Mouse (Mus musculus): ENCODE results near the gene Cops8.

Cops8 gene

DNA sequence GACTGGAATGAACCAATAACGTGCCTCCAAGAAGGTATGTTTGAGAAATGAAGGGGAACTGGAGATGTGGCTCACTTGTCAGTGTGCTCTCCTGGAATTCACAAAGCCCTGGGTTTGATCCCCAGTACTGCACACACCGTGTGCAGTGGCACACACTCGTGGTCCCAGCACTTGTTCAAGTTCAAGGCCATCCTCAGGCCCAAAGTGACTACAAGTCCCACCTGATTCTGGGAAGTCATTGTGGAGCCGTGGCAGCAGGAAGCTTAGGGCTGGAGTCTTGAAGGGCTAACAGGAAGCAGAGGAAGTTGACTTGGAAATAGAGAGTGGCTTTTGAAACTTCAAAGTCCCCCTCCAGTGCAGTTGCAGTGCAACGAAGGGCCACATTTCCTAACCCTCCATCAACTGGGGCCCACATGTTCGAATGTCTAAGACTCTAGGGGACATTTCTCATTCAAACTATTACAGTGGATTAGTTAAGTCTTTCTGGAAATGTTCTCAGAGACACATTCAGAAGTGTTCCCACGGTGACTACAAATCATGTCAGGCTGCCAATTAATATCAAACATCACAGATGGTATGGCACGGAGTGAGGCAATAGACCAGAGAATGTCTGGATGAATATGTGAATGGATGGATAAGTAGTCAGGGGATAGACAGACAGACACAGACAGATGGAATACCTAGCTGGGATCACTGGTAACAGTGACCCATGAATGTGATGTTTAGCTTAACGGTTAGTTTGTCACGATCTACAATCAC is 54.7 kb downstream of the Cops8 start:
- H3K4me3 ChIP-seq (replicated peaks; ENCODE audit: low read length), result no peak overlapping the region

DNA sequence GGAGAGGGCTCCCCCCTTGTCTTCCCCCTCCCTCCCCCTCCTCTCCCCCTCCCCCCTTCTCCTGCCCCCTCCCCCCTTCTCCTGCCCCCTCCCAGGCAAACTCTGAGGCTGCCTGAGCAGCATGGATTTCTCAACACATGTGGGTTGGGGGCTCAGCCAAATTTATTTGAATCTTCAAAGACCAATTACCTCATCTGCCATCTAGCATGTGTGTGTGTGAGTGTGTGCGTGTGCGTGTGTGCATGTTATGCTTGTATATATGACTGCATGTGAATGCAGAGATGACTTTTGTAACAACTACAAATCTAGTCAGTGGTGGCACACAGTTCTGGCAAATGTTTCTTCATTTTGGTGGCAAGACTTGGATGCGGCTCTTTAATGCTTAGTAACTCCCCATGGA is 55.8 kb downstream of the Cops8 start:
- H3K27me3 ChIP-seq (ENCODE audit: insufficient read depth, low read length), result peaks cover 5% of the 10 kb centered on the region
- H3K4me1 ChIP-seq (replicated peaks; ENCODE audit: low read depth, low read length), result no peaks in the 10 kb centered on the region
- TF ChIP-seq POU5F1 (IDR thresholded peaks at IDR 0.05; ENCODE audit: borderline replicate concordance, low read length) (no peak), CTCF (conservative IDR thresholded peaks at IDR 0.05; ENCODE audit: low read length) (no peak), NANOG (IDR thresholded peaks at IDR 0.05; ENCODE audit: borderline replicate concordance, low read length) (no peak)
- peaks cover 15% of the 10 kb centered on the region; the same call in 1 of the 2 replicates for H3K9me3 ChIP-seq (ENCODE audit: low read length)
- no peak overlapping the region for H3K4me3 ChIP-seq (replicated peaks; ENCODE audit: low read length)
- no peaks in the 10 kb centered on the region for H3K36me3 ChIP-seq (ENCODE audit: insufficient read depth, low read length)

More for the DNA sequence above, 54.7 kb downstream of the Cops8 start:
- peaks cover 5% of the 10 kb centered on the region for H3K27me3 ChIP-seq (ENCODE audit: insufficient read depth, low read length)
- TF ChIP-seq POU5F1 (IDR thresholded peaks at IDR 0.05; ENCODE audit: borderline replicate concordance, low read length) (no peak), CTCF (conservative IDR thresholded peaks at IDR 0.05; ENCODE audit: low read length) (no peak), NANOG (IDR thresholded peaks at IDR 0.05; ENCODE audit: borderline replicate concordance, low read length) (no peak)
- no peaks in the 10 kb centered on the region for H3K4me1 ChIP-seq (replicated peaks; ENCODE audit: low read depth, low read length)
- peaks cover 13% of the 10 kb centered on the region; the same call in 1 of the 2 replicates for H3K9me3 ChIP-seq (ENCODE audit: low read length)
- H3K36me3 ChIP-seq (ENCODE audit: insufficient read depth, low read length), result no peaks in the 10 kb centered on the region

DNA sequence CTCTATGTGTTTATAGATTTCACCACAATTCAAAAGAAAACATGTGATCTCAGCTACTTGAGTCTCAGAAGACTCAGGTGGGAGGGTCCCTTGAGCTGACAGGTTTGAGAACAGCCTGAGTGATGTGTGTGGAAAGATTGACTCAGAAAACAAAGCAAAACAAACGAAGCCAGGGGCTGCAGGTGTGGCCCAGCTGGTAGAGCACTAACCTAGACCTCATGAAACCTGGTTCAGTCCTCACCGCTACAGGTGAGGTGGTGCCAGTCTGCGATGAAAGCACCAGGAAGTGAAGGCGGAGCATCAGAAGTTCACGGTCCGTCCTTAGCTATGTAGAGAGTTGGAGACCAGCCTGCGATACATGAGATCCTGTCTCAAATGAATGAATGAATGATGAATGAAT is 57.4 kb downstream of the Cops8 start:
- H3K36me3 ChIP-seq (ENCODE audit: insufficient read depth, low read length), result no peaks in the 10 kb centered on the region
- H3K4me1 ChIP-seq (replicated peaks; ENCODE audit: low read depth, low read length), result no peaks in the 10 kb centered on the region
- TF ChIP-seq POU5F1 (IDR thresholded peaks at IDR 0.05; ENCODE audit: borderline replicate concordance, low read length) (no peak), CTCF (conservative IDR thresholded peaks at IDR 0.05; ENCODE audit: low read length) (no peak), NANOG (IDR thresholded peaks at IDR 0.05; ENCODE audit: borderline replicate concordance, low read length) (no peak)
- peaks cover 15% of the 10 kb centered on the region; the same call in 1 of the 2 replicates for H3K9me3 ChIP-seq (ENCODE audit: low read length)
- H3K4me3 ChIP-seq (replicated peaks; ENCODE audit: low read length), result no peak overlapping the region
- peaks cover 3% of the 10 kb centered on the region for H3K27me3 ChIP-seq (ENCODE audit: insufficient read depth, low read length)

DNA sequence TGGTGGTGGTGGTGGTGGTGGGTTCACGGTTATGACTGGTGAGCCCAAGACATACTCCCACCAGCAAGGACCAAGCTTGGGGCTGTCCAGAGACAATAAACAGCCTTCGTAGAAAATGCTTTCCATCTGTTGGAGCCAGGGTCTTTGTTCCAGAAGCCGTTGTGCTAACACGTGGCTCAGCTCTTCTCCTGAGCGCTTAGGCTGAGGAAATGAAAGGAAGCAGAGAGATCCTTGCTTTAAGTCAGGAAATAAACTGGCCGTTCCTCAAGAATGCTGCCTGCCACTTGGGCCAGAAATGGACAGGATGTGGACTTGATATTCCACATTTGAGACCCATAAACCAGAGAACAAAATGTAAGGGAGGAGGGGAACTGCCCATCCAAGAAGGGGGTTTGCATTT is 59.7 kb downstream of the Cops8 start:
- TF ChIP-seq CTCF (conservative IDR thresholded peaks at IDR 0.05; ENCODE audit: low read length) (no peak), NANOG (IDR thresholded peaks at IDR 0.05; ENCODE audit: borderline replicate concordance, low read length) (no peak), POU5F1 (IDR thresholded peaks at IDR 0.05; ENCODE audit: borderline replicate concordance, low read length) (no peak)
- no peaks in the 10 kb centered on the region for H3K36me3 ChIP-seq (ENCODE audit: insufficient read depth, low read length)
- H3K27me3 ChIP-seq (ENCODE audit: insufficient read depth, low read length), result peaks cover 3% of the 10 kb centered on the region; the same call in 1 of the 2 replicates
- H3K4me1 ChIP-seq (replicated peaks; ENCODE audit: low read depth, low read length), result no peaks in the 10 kb centered on the region
- peaks cover 12% of the 10 kb centered on the region; the same call in 1 of the 2 replicates for H3K9me3 ChIP-seq (ENCODE audit: low read length)
- no peak overlapping the region for H3K4me3 ChIP-seq (replicated peaks; ENCODE audit: low read length)
